Mouse (Mus musculus) C2C12 (cell line): ENCODE results near the gene Frmd6.

Source experiments
- CEBPB ChIP-seq: IDR thresholded peaks from one replicate; pipeline ENCODE4 v1.6.1; 2011; ENCODE audit warnings: low read depth, mild to moderate bottlenecking, control low read depth, moderate library complexity
- CTCF ChIP-seq: IDR thresholded peaks from one replicate; pipeline ENCODE4 v1.5.1; 2011; ENCODE audit not compliant: control insufficient read depth, insufficient read depth, insufficient read length
- MAX ChIP-seq: IDR thresholded peaks from one replicate; pipeline ENCODE4 v1.6.1; 2011; ENCODE audit warnings: mild to moderate bottlenecking, control low read depth
- MYOD1 ChIP-seq: IDR thresholded peaks from one replicate; pipeline ENCODE4 v1.6.1; 2011; ENCODE audit warnings: low read depth; ENCODE audit not compliant: control insufficient read depth, insufficient read length
- USF1 ChIP-seq: IDR thresholded peaks from one replicate; pipeline ENCODE4 v1.6.1; 2011; ENCODE audit warnings: low read depth, mild to moderate bottlenecking, control low read depth, moderate library complexity

GRCm38 (mm10) chr12:70896068-70896467 is 70.8 kb downstream of the Frmd6 start:
- TF ChIP-seq CEBPB (no peak), CTCF (no peak), MYOD1 (no peak), USF1 (no peak), MAX (no peak)
